Mouse (Mus musculus) forebrain, embryonic 11.5 days (tissue): Measurements from ENCODE around the gene Uaca. TPM values are rescaled to one million over a fixed set of nuclear protein-coding genes. Genes with fewer than 3 reads are reported as not detected.

Experiments used
- ATAC-seq: fragments of 200-750 bp; cut with Nextera tagmentation; replicated peaks from 2 replicates; pipeline ENCODE4 v1.8.0; 2017; ENCODE audit warnings: moderate TSS enrichment; ENCODE audit not compliant: low FRiP score
- DNase-seq: peaks from one replicate; pipeline ENCODE4 v3.0.0-alpha.2; 2017; ENCODE audit warnings: low spot score
- H3K27ac ChIP-seq: fragments of 300-500 bp; sonication (generic); 2 replicates; pipeline ENCODE4 v1.5.1; 2014; ENCODE audit warnings: low read depth, low read length
- H3K27me3 ChIP-seq: fragments of 300-500 bp; sonication (generic); 2 replicates; pipeline ENCODE4 v1.6.1; 2014; ENCODE audit warnings: mild to moderate bottlenecking, low read length, mixed read lengths; ENCODE audit not compliant: control insufficient read depth, insufficient read depth
- H3K36me3 ChIP-seq: fragments of 300-500 bp; sonication (generic); 2 replicates; pipeline ENCODE4 v1.6.1; 2014; ENCODE audit warnings: mild to moderate bottlenecking, low read length, moderate library complexity, mixed read lengths; ENCODE audit not compliant: control insufficient read depth, insufficient read depth
- H3K4me1 ChIP-seq: fragments of 300-500 bp; sonication (generic); replicated peaks from 2 replicates; pipeline ENCODE4 v1.6.1; 2014; ENCODE audit warnings: low read length, mixed read lengths; ENCODE audit not compliant: control insufficient read depth, insufficient read depth
- H3K4me2 ChIP-seq: fragments of 300-500 bp; sonication (generic); 2 replicates; pipeline ENCODE4 v1.6.1; 2014; ENCODE audit warnings: low read depth, mild to moderate bottlenecking, low read length, moderate library complexity, mixed read lengths; ENCODE audit not compliant: severe bottlenecking
- H3K4me3 ChIP-seq: fragments of 300-500 bp; sonication (generic); 2 replicates; pipeline ENCODE4 v1.5.1; 2014; ENCODE audit warnings: low read depth, low read length
- H3K9ac ChIP-seq: fragments of 300-500 bp; sonication (generic); 2 replicates; pipeline ENCODE4 v1.6.1; 2014; ENCODE audit warnings: low read length
- H3K9me3 ChIP-seq: fragments of 300-500 bp; sonication (generic); 2 replicates; pipeline ENCODE4 v1.6.1; 2016; ENCODE audit warnings: low read length, mixed read lengths; ENCODE audit not compliant: control insufficient read depth
- WGBS: fragments of 180-500 bp; shearing (Covaris S2); extraction: QIAGEN DNeasy Blood & Tissue Kit; methylation state at CpG from one replicate; pipeline ENCODE4 v1.1.7; 2014; 5-methylcytosine and 5-hydroxymethylcytosine counted together
- polyA plus RNA-seq: library from polyadenylated mRNA; unstranded; fragments of >200 nt; fragmentation: Nextera tagmentation; extraction: Ambion mirVana; gene quantifications from 2 replicates; pipeline ENCODE4 v1.2.1, GENCODE M21; 2014

The Uaca gene
- polyA plus RNA-seq, 1 experiment from 2014 or later, result 25.2 TPM

GRCm38 (mm10) chr9:60832233-60832632 lies 37.9 kb downstream of the Uaca start:
- H3K4me3 ChIP-seq, result no peak overlapping the region
- H3K36me3 ChIP-seq, result no peaks in the 10 kb centered on the region
- H3K4me2 ChIP-seq, result no peak overlapping the region
- 96% methylated on average over 8 of the region's 8 CpGs for WGBS
- no peaks in the 10 kb centered on the region for H3K9me3 ChIP-seq
- peaks cover 16% of the 10 kb centered on the region; the same call in 1 of the 2 replicates for H3K4me1 ChIP-seq
- DNase-seq (no peak), ATAC-seq (no peak)
- H3K27me3 ChIP-seq, result no peaks in the 10 kb centered on the region
- no peak overlapping the region for H3K27ac ChIP-seq
- no peak overlapping the region for H3K9ac ChIP-seq

GRCm38 (mm10) chr9:60836151-60836550 lies 41.8 kb downstream of the Uaca start:
- no peaks in the 10 kb centered on the region for H3K9me3 ChIP-seq
- no peak for ATAC-seq
- no peak overlapping the region for H3K4me2 ChIP-seq
- 63% methylated on average over 5 of the region's 5 CpGs for WGBS
- no peaks in the 10 kb centered on the region; the same call in 1 of the 2 replicates for H3K27me3 ChIP-seq
- H3K4me3 ChIP-seq, result no peak overlapping the region
- H3K27ac ChIP-seq, result no peak overlapping the region
- no peaks in the 10 kb centered on the region for H3K36me3 ChIP-seq
- no peak overlapping the region for H3K9ac ChIP-seq
- DNase-seq, result no peak
- peaks cover 33% of the 10 kb centered on the region for H3K4me1 ChIP-seq

GRCm38 (mm10) chr9:60837078-60837448 lies 42.7 kb downstream of the Uaca start:
- H3K4me2 ChIP-seq, result peak overlapping the region; percentile 56; the same call in 1 of the 2 replicates
- peaks cover 36% of the 10 kb centered on the region for H3K4me1 ChIP-seq
- no peak overlapping the region for H3K4me3 ChIP-seq
- no peak overlapping the region for H3K27ac ChIP-seq
- ATAC-seq (no peak), DNase-seq (no peak)
- WGBS, result 56% methylated on average over 4 of the region's 4 CpGs
- H3K27me3 ChIP-seq, result no peaks in the 10 kb centered on the region; the same call in 1 of the 2 replicates
- no peaks in the 10 kb centered on the region for H3K9me3 ChIP-seq
- no peak overlapping the region; the same call in 1 of the 2 replicates for H3K9ac ChIP-seq
- no peaks in the 10 kb centered on the region for H3K36me3 ChIP-seq

- H3K9me3 ChIP-seq, result no peaks in the 10 kb centered on the region
- peak overlapping the region; percentile 56 for H3K4me2 ChIP-seq
- no peaks in the 10 kb centered on the region; the same call in 1 of the 2 replicates for H3K27me3 ChIP-seq
- peak; percentile 68 for DNase-seq
- H3K36me3 ChIP-seq, result no peaks in the 10 kb centered on the region
- peak overlapping the region; percentile 19; the same call in 1 of the 2 replicates for H3K4me3 ChIP-seq
- H3K4me1 ChIP-seq, result peaks cover 36% of the 10 kb centered on the region
- peak; percentile 56 for ATAC-seq
- H3K27ac ChIP-seq, result peak overlapping the region; percentile 57; the same call in 1 of the 2 replicates
- H3K9ac ChIP-seq, result peak overlapping the region; percentile 50; the same call in 1 of the 2 replicates
- WGBS, result 8% methylated on average over 20 of the region's 20 CpGs
Measured at GRCm38 (mm10) chr9:60837449-60838141, 43.3 kb downstream of the Uaca start.

- Histone ChIP-seq H3K9ac (peak overlapping the region; percentile 27; the same call in 1 of the 2 replicates), H3K27me3 (no peaks in the 10 kb centered on the region; the same call in 1 of the 2 replicates), H3K4me3 (no peak overlapping the region), H3K9me3 (no peaks in the 10 kb centered on the region), H3K4me2 (peak overlapping the region; percentile 56), H3K4me1 (peaks cover 36% of the 10 kb centered on the region), H3K27ac (no peak overlapping the region; the same call in 1 of the 2 replicates), H3K36me3 (no peaks in the 10 kb centered on the region)
- no peak for ATAC-seq
- WGBS, result 20% methylated on average over 9 of the region's 9 CpGs
- DNase-seq, result no peak
Measured at GRCm38 (mm10) chr9:60838331-60838872, 44.1 kb downstream of the Uaca start.

GRCm38 (mm10) chr9:60841393-60841792 lies 47.1 kb downstream of the Uaca start:
- Histone ChIP-seq H3K4me1 (peaks cover 28% of the 10 kb centered on the region), H3K9me3 (no peaks in the 10 kb centered on the region), H3K4me2 (no peak overlapping the region), H3K27me3 (no peaks in the 10 kb centered on the region; the same call in 1 of the 2 replicates), H3K9ac (0 out of 2 replicates have a peak overlapping the region, but pooled peaks have one; percentile 3), H3K4me3 (no peak overlapping the region), H3K36me3 (no peaks in the 10 kb centered on the region), H3K27ac (no peak overlapping the region)
- WGBS, result 5% methylated on average over 5 of the region's 5 CpGs
- ATAC-seq (no peak), DNase-seq (no peak)

GRCm38 (mm10) chr9:60843415-60844076 lies 49.2 kb downstream of the Uaca start:
- WGBS, result 78% methylated on average over 6 of the region's 6 CpGs
- Histone ChIP-seq H3K9ac (no peak overlapping the region), H3K4me2 (no peak overlapping the region), H3K9me3 (no peaks in the 10 kb centered on the region), H3K27ac (no peak overlapping the region), H3K27me3 (no peaks in the 10 kb centered on the region; the same call in 1 of the 2 replicates), H3K4me3 (no peak overlapping the region), H3K4me1 (peaks cover 7% of the 10 kb centered on the region; the same call in 1 of the 2 replicates), H3K36me3 (no peaks in the 10 kb centered on the region)
- no peak for ATAC-seq
- DNase-seq, result no peak

GRCm38 (mm10) chr9:60848730-60849129 lies 54.4 kb downstream of the Uaca start:
- WGBS, result 23% methylated on average over 9 of the region's 9 CpGs

More at GRCm38 (mm10) chr9:60848730-60849129, 54.4 kb downstream of the Uaca start:
- Histone ChIP-seq H3K4me3 (no peak overlapping the region), H3K9me3 (no peaks in the 10 kb centered on the region), H3K9ac (no peak overlapping the region), H3K4me1 (no peaks in the 10 kb centered on the region), H3K27ac (no peak overlapping the region), H3K27me3 (no peaks in the 10 kb centered on the region), H3K36me3 (no peaks in the 10 kb centered on the region), H3K4me2 (no peak overlapping the region)
- DNase-seq (no peak), ATAC-seq (no peak)
